Mouse (Mus musculus) embryo, embryonic 9.5 days (tissue): ENCODE results near the gene Gm42791.

Source experiments
- DNase-seq: peaks from one replicate; pipeline ENCODE4 v3.0.0-alpha.2; 2017; ENCODE audit errors: extremely low spot score

Gm42791 gene

GRCm38 (mm10) chr5:149007295-149007646 lies 12.3 kb upstream of the Gm42791 start:
- no peak for DNase-seq

- peak; percentile 99 for DNase-seq
Measured at GRCm38 (mm10) chr5:149006362-149007294, 11.7 kb upstream of the Gm42791 start.

GRCm38 (mm10) chr5:149005701-149006361 lies 10.9 kb upstream of the Gm42791 start:
- no peak for DNase-seq

- no peak for DNase-seq
Measured at GRCm38 (mm10) chr5:149005083-149005482, 10.1 kb upstream of the Gm42791 start.

DNA sequence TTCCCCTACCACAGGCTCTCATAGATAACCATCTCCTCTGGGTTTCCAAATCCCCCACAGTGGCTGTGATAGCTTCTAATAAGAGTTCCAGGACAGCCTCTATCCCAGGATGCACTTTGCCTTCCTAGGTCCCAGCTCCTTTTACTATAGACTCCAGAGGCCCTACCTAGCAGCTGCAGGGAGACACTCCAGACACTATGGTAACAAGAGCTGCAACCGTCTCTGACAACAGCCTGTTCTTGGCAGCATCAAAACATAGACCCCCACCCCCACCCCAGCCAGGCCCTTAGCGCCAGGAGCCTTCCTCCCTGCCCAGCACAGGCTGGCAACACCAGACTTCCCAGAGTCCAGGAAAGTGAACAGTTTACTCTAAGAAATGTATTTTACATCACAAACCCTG lies 8.2 kb upstream of the Gm42791 start:
- no peak for DNase-seq

- no peak for DNase-seq
Measured at GRCm38 (mm10) chr5:149002803-149003115, 7.8 kb upstream of the Gm42791 start.

DNA sequence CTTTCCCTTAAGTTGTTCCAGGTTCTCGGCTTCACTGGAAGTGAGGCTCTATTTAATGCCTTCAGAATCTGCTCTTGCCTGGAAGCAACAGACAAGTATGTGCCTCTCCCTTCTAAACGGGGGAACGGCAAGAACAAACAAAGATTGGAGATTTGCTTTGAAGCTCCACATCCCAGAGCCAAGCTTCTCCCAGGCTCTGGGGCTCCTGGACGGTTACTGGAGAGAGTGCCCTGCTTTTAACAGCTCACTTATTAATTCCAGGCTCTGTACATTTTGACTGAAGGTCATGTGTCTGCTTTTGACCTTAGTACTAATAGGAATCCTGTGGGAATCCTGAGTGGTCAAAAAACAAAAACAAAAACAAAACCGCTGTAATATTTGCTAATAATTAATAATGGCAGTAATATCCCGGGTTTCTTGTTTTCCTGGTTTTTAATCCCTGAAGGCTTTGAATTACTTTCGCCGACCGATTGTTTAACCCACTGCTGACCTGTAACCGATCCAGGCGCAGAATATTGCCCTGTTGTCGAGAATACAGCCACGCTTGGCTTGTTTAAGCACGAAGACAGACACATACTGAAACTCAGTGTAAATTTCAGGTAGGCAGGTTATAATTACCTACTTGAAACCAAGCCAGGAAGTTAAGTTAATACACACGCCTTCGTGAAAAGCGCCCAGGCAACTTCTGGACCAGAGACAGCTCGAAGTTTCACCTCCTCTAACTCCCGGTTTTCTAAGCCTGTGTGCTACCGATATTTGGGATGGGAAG lies 7.3 kb upstream of the Gm42791 start:
- no peak for DNase-seq

DNA sequence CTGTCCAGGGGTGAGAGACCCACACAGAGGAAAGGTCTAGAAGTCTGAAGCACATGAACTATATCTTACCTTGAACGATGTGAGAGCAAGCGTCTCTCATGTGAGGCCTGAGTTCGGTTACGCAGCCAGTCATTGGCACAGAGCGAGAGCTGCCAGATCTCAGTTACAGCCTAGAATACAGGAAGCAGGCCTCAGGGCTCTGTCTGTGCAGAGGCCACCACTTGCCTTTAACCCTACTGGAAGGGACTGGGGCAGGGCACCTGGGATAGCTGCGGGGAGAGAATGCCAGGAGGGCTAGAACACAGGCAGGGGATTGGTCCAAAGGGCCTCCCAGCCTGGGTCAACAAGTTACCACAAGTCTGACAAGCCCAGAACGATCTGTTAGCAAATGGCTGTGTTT lies 4.9 kb upstream of the Gm42791 start:
- no peak for DNase-seq

DNA sequence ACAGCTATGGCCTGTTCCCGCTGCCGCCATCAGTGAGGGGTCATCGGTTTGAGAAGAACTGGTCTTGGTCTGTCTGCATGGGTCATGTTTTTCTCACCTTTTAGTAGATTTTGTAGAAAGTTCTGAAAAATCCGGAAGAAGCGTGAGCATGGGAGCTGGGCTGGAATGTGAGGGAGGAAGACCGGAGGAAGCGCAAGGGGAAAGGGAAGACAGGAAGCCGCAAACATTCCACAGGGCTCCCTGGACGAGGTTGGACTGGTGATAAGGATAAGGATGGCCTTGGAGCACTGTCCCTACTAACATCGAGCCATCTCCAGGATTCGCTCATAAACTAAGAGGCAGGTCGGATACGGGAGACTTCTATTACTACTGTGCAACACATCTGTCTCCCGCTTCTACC lies 3.6 kb upstream of the Gm42791 start:
- no peak for DNase-seq

- no peak for DNase-seq
Measured at GRCm38 (mm10) chr5:148996709-148997037, 1.7 kb upstream of the Gm42791 start.

DNA sequence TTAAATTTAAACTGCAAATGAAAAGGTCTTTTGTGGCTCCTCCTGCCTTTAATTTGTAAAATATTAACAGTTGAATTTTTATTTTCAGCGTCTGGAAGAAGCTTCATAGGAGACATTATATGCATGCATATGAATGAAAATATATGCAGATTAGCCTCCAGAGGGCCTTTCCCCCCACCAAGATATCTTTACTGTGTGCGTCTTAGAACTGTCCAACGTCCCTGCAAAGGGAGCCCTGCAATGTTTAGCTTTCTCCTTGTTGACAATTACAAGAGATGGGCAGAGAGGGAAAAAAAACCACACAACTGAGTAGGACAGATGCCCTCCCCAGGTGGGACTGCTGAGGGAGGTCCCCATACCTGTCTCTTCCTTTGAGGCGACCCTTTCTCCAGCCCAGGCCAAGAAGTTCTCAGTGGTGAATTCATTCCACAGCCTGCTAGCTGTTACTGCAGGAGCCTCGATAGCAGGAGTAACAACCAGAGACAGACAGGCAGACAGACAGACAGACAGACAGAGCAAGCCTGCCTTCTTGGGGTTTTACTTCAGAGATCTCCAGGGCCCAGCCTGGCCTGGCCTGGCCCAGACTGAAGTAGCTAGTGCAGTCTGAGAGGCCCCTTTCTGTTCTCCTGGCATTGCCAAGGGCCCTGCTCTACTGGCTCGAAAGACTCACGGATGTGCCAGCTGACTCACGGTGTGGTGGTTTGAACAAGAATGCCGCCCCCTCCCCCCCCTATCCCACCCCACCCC lies 1.2 kb upstream of the Gm42791 start:
- DNase-seq: no peak

GRCm38 (mm10) chr5:148994311-148994705 lies 639 bp downstream of the Gm42791 start:
- DNase-seq: no peak

DNA sequence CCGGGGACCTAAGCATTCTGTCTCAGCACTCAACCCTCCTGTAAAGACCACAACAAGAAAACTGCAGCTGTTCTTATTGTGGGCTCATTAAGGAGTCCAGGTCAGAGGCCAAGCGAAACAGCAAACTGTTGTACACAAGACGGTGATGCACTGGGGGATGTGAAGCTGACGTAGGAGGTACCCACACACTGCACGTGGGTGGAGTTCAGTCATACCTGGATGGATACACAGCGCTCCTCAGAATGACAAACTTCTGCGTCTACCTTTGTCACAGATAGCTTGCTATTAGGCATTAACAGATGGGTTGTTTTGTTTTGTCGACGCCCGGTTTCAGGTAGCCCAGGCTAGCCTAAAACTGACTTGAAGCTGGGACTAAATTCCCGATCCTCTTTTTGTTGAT lies 2.3 kb downstream of the Gm42791 start:
- DNase-seq: no peak

GRCm38 (mm10) chr5:148990891-148991311 lies 4.0 kb downstream of the Gm42791 start:
- DNase-seq: no peak

- no peak for DNase-seq
Measured at GRCm38 (mm10) chr5:148989480-148989879, 5.5 kb downstream of the Gm42791 start.

DNA sequence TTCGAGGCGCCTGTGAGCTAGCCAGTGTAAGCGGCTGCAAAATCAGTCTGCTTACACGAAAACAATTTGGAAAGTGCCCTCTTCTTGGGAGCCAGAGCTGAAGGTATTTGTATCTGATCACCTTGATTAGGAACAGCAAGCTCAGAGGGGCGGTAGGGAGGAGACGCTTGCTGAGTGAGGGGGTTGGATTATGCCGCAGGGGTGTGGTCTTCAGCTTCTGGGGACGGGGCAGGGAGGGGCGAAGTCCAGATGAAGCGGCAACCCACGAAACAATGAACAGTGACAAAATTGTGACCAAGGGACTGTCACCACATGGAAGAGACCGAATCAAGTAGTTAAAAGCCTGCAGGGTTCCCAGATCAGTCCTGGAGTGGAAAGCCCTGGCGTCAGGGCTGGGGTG lies 10.0 kb downstream of the Gm42791 start:
- DNase-seq: no peak

- DNase-seq: no peak
Measured at GRCm38 (mm10) chr5:148983696-148984095, 11.3 kb downstream of the Gm42791 start.

GRCm38 (mm10) chr5:148983108-148983664 lies 11.8 kb downstream of the Gm42791 start:
- DNase-seq: no peak

GRCm38 (mm10) chr5:148982396-148982795 lies 12.6 kb downstream of the Gm42791 start:
- no peak for DNase-seq

DNA sequence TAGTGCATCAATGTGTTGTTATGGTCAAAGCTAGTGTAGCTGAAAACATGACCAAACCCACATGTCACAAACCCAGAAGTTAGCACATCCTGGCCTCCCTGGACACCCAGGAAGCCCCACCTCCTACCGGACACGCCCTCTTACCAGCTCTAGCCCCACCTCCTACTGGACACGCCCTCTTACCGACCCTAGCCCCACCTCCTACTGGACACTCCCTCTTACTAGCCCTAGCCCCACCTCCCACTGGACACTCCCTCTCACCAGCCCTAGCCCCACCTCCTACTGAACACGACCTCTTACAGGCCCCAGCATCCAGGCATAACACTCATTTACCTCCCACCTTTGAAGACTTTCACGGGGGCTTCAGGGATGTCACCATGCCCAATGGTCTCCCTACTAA lies 14.3 kb downstream of the Gm42791 start:
- DNase-seq: no peak

DNA sequence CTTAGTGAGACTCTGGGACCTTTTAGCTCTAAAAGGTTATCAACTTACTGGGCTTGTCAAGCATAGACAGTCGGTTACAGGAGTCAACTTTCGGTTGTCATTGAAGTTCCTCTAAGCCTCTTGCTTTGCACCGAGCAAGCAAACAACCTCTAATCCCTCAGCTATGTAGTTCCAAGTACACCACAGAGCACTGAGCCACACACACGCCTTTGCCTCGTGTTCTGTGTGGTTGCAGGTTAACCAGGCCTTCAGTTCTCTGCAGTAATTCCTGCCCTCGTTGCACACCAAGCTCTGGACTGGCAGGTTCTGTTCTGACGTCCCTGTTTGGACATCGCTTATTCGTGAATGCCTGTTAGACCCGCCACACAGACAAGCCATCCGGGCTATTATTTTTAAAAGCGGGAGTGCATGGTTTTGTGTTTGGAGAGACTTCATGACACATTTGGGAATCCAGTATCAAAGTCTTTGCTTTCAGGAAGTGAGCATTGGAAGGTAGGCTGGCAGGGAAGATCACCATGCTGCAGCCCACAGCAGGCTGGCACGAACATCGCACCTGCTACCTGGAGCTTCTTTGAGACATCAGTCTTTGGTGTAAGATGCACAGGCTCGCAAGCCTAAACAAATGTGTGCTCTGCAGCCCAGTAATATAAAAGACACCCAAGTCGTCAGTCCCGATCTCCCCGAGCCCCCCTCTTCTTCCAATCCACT lies 16.3 kb downstream of the Gm42791 start:
- no peak for DNase-seq
